Mouse (Mus musculus): ENCODE measurements at regions not wholly inside any gene's neighbourhood (a gene's known extent, or its start where the extent isn't known, plus 50 kb on each side); places are given as distances from the start of the nearest gene placed in this dataset.

GRCm38 (mm10) chr6:52078530-52079340, 66.4 kb upstream of the Skap2 start:
- no peak overlapping the region for H3K27ac ChIP-seq
- no peaks in the 10 kb centered on the region for H3K36me3 ChIP-seq (replicated peaks)
- WGBS = 22% methylated on average over 12 of the region's 12 CpGs
- H3K4me1 ChIP-seq = peaks cover 10% of the 10 kb centered on the region
- H3K27me3 ChIP-seq (ENCODE audit: poor library complexity, severe bottlenecking) = peaks cover 16% of the 10 kb centered on the region; the same call in 1 of the 2 replicates
- DNase-seq (ENCODE audit: extremely low spot score, low spot score) = no peak
- H3K9me3 ChIP-seq = no peaks in the 10 kb centered on the region
- H3K4me3 ChIP-seq = 0 out of 2 replicates have a peak overlapping the region, but pooled peaks have one; percentile 3

- no peaks in the 10 kb centered on the region for H3K9me3 ChIP-seq
- H3K36me3 ChIP-seq (replicated peaks) = no peaks in the 10 kb centered on the region
- H3K27ac ChIP-seq = no peak overlapping the region
- DNase-seq (ENCODE audit: extremely low spot score, low spot score) = no peak
- H3K4me3 ChIP-seq = no peak overlapping the region
- WGBS = 74% methylated on average over 15 of the region's 15 CpGs
- H3K4me1 ChIP-seq = peaks cover 10% of the 10 kb centered on the region
- peaks cover 16% of the 10 kb centered on the region; the same call in 1 of the 2 replicates for H3K27me3 ChIP-seq (ENCODE audit: poor library complexity, severe bottlenecking)
Observed at GRCm38 (mm10) chr6:52076179-52076932, 64.0 kb upstream of the Skap2 start.

GRCm38 (mm10) chr6:52074904-52075303, 62.6 kb upstream of the Skap2 start:
- Histone ChIP-seq H3K36me3 (replicated peaks) (no peaks in the 10 kb centered on the region), H3K27me3 (ENCODE audit: poor library complexity, severe bottlenecking) (peaks cover 7% of the 10 kb centered on the region; the same call in 1 of the 2 replicates), H3K9me3 (no peaks in the 10 kb centered on the region), H3K4me1 (peaks cover 10% of the 10 kb centered on the region), H3K27ac (no peak overlapping the region), H3K4me3 (no peak overlapping the region)
- WGBS = 95% methylated on average over 2 of the region's 2 CpGs
- DNase-seq (ENCODE audit: extremely low spot score, low spot score) = no peak

GRCm38 (mm10) chr6:52067151-52067550, 54.8 kb upstream of the Skap2 start:
- Histone ChIP-seq H3K9me3 (no peaks in the 10 kb centered on the region), H3K4me3 (no peak overlapping the region), H3K27me3 (ENCODE audit: poor library complexity, severe bottlenecking) (no peaks in the 10 kb centered on the region; the same call in 1 of the 2 replicates), H3K36me3 (replicated peaks) (no peaks in the 10 kb centered on the region), H3K4me1 (no peaks in the 10 kb centered on the region), H3K27ac (no peak overlapping the region)
- 85% methylated on average over 9 of the region's 9 CpGs for WGBS
- no peak for DNase-seq (ENCODE audit: extremely low spot score, low spot score)

GRCm38 (mm10) chr6:52065652-52066051, 53.3 kb upstream of the Skap2 start:
- no peak for DNase-seq (ENCODE audit: extremely low spot score, low spot score)
- no peak overlapping the region for H3K4me3 ChIP-seq
- H3K27me3 ChIP-seq (ENCODE audit: poor library complexity, severe bottlenecking) = no peaks in the 10 kb centered on the region; the same call in 1 of the 2 replicates
- H3K4me1 ChIP-seq = peaks cover 3% of the 10 kb centered on the region; the same call in 1 of the 2 replicates
- WGBS = 90% methylated on average over 10 of the region's 10 CpGs
- H3K9me3 ChIP-seq = no peaks in the 10 kb centered on the region
- no peaks in the 10 kb centered on the region for H3K36me3 ChIP-seq (replicated peaks)
- no peak overlapping the region for H3K27ac ChIP-seq

GRCm38 (mm10) chr6:52064176-52065015, 52.0 kb upstream of the Skap2 start:
- DNase-seq (ENCODE audit: extremely low spot score, low spot score) = no peak
- Histone ChIP-seq H3K27me3 (ENCODE audit: poor library complexity, severe bottlenecking) (peaks cover 9% of the 10 kb centered on the region), H3K4me3 (no peak overlapping the region), H3K36me3 (replicated peaks) (no peaks in the 10 kb centered on the region), H3K9me3 (no peaks in the 10 kb centered on the region), H3K27ac (no peak overlapping the region), H3K4me1 (peaks cover 9% of the 10 kb centered on the region)
- 86% methylated on average over 13 of the region's 13 CpGs for WGBS

Measured in forebrain, embryonic 10.5 days (tissue).